Mouse (Mus musculus) retina, postnatal 1 day (tissue): ENCODE measurements at regions not wholly inside any gene's neighbourhood (a gene's known extent, or its start where the extent isn't known, plus 50 kb on each side); places are given as distances from the start of the nearest gene placed in this dataset.

Experiments
- DNase-seq: peaks from one replicate; pipeline ENCODE4 v3.0.0-alpha.2; 2012

- no peak for DNase-seq
Observed at GRCm38 (mm10) chr1:78876156-78876555, 59.6 kb downstream of the Kcne4 start.

DNA sequence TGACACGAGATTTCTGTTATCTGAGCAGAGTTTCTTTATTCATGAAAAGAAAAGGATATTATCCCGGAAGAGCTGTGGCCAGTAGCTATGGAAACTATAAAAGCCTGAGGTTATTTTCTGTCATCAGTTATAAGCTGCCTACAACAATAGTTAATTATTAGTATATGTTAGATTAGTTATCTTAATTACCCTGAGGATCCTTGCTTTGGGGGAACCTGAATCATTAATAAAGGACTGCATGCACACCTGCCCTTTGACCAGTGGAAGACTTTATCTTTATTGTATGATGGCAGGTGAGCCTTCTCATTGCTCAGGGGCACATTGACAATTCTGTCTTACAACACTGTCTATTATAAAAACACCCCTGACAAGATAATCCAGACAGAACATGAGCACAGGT, 62.7 kb downstream of the Kcne4 start:
- no peak for DNase-seq

DNA sequence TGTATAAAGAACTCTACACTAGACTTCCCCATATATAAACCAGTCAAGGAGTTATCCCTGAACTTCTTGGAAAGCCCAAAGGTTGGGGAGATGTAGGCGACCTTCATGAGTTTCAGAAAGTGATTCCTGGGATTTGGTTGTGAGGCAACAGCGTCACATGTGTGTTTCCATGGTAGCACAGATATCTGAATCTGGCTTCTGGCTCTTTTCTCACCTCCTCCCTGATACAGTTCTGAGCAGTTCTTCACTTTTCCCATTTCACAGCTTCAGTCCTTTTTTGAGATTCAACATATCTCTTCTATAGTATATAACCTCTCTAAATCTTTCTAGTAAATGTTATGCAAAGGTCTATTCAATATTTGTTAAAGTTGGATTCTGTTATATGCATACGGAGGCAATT, 65.9 kb downstream of the Kcne4 start:
- no peak for DNase-seq

DNA sequence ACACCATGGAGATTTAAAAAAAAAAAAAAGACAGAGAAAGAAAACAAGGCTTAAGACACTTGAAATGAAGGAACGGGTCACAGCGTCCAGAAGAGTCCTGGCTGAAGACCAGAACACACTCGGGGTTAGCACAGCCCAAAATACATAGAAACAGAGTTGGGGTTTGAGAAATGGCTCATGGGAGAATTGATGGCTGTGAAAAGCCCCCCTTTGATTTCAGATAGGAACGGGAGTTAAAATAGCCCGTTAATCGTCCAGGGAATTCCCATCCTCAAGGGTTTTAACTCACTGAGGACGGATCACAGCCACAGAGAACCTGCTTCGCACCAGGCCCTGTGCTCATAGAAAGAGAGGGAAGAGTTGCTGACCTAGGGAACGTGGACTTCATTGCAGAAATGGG, 72.7 kb downstream of the Kcne4 start:
- no peak for DNase-seq

- no peak for DNase-seq
Observed at GRCm38 (mm10) chr1:78891344-78891743, 74.8 kb downstream of the Kcne4 start.

- DNase-seq = no peak
Observed at GRCm38 (mm10) chr1:78894301-78894700, 77.7 kb downstream of the Kcne4 start.

GRCm38 (mm10) chr1:78895112-78895511, 78.6 kb downstream of the Kcne4 start:
- DNase-seq = no peak

DNA sequence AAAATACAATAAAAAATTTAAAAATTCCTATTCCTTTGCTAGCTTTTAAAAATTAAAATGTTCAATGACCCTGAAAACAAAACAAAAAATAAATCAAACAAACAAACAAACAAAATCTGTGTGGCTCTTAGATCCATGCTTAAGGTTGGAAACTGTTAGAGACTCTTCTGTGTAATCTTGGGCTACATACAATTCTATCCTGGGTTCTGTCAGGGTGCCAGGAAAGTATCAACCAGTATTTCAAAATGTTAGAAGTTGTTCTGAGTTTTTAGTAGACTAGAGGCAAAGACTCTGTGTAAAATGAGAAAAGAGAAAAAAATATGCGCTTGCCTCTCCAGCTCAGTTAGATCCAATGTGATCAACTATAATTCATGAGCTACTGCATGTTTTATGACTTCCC, 91.0 kb downstream of the Kcne4 start:
- DNase-seq = no peak

DNA sequence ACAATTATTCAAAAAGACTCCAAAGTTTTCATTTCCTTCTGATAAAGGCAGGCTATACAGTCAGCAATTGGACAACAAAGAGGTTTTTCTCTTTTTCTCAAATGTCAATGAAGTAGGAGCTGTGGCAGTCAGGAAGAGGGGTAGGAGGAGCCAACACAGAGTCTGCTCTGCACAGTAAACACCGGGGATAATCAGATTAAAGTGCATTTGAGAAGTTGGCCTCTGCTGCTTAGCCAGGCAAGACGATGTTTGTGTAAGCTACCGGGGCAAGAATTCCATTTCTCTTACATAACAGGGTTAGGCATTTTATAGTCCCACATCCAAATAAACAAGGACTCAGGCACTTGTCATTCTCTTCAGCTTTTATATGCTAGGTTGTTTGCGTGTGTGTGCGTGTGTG, 91.4 kb downstream of the Kcne4 start:
- peak; percentile 20 for DNase-seq

- no peak for DNase-seq
Observed at GRCm38 (mm10) chr1:78913791-78914190, 97.2 kb downstream of the Kcne4 start.

DNA sequence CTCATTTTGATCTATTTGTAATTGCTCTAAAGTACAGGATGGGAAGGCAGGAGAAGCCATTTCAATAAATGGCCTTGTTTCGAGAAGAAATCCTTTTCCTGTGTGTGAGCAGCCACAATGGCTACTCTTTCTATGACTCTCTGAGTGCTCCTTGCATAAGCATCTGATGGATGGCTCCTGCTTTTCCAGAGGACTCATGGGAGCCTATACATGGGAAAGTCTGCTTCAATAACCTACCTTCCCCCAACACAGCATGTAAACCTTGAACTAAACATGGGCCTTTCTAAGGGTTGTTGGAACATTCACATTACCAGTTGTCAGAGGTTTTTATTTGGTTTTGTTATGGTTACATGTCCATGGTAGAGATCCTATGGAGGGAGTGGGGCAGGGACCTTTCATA, 103.3 kb downstream of the Kcne4 start:
- DNase-seq = no peak

DNA sequence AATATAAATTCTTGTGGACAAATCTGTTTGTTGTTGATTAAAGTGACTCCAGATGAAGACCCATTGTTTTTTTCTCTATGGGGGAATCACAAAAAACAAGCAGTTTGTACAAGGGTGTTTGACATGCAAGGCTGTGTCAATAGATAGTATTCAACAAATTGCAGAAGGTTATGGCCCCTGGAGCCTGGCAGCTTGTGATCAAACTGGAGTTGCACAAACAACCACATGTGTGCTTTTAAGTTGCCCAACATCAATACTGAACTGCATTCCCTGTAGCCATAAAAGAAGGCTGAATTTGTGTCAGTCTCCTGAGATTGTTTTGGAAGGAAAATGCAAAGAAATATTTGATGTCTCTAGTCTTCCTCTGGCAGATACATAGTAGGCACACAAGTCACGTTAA, 113.4 kb downstream of the Kcne4 start:
- DNase-seq = no peak

DNA sequence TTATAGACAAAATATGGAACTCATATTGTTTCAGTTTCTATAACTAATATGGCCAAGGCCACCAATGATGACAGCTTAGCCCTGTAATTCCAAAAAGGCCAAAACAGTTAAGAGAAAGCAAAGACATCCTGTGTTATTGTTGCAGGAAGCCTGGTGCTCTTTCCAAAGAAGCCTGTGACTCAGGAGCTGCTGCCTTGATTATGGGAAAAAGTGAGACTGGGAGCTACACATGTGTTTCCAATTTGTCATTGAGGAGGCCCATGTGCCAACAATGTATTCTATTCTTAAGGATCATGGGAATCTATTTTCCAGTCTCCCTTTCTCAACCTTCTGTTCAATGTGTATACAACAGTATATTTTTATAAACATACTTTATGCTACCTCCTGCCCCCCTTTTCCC, 123.3 kb downstream of the Kcne4 start:
- DNase-seq = no peak

- DNase-seq = no peak
Observed at GRCm38 (mm10) chr1:78945588-78945987, 129.0 kb downstream of the Kcne4 start.

DNA sequence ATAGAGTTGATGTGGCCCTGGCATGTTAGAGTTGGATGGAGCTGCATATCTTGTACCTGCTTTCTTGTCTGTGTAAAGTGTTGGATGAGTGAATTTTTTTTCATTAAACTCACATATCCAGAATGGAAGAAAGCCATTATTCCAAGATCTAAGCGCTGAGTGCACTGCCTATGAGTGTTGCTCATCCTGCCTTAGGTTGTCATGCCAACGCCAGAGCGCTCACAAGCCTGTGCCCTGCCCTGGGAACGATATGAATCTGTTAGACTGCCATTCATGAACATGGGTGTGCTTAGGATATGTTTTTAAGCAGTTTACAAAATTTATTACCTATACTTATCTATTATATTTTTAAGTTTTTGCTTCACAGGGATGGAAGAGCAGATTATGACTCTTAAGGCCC, 163.5 kb downstream of the Kcne4 start:
- no peak for DNase-seq
